Mouse (Mus musculus) frontal cortex, postnatal 14 days (tissue): ENCODE data around the gene Gm26741.
"Not testable (repeated sequence)": the region's sequence is repeated elsewhere in the genome, so short reads cannot be mapped to it uniquely, and the experiment has no call there.

Experiments
- DNase-seq, 2 experiments: peaks; one replicate each; pipeline ENCODE4 v3.0.0; 2022; ENCODE audit warnings: low spot score in 2 of 2

Gm26741 gene

GRCm38 (mm10) chr10:52358467-52358866 lies at the start of gene Gm26741:
Gene Gm26741, plus strand, starts transcription at chr10:52358767.
- no peak for DNase-seq

- DNase-seq = no peak
Measured at GRCm38 (mm10) chr10:52309196-52309595, 49.4 kb upstream of the Gm26741 start.

- DNase-seq = no peak
Measured at GRCm38 (mm10) chr10:52319506-52320286, 38.9 kb upstream of the Gm26741 start.

GRCm38 (mm10) chr10:52321918-52322317 lies 36.6 kb upstream of the Gm26741 start:
- DNase-seq = no peak

GRCm38 (mm10) chr10:52331007-52331406 lies 27.6 kb upstream of the Gm26741 start:
- peak in 1 of 2 experiments; percentile 42 for DNase-seq

GRCm38 (mm10) chr10:52343324-52343723 lies 15.2 kb upstream of the Gm26741 start:
- not testable (repeated sequence) for DNase-seq

GRCm38 (mm10) chr10:52353184-52353583 lies 5.4 kb upstream of the Gm26741 start:
- no peak for DNase-seq

GRCm38 (mm10) chr10:52360241-52360735 lies 1.7 kb downstream of the Gm26741 start:
- no peak for DNase-seq

- no peak for DNase-seq
Measured at GRCm38 (mm10) chr10:52360862-52361609, 2.5 kb downstream of the Gm26741 start.

- no peak for DNase-seq
Measured at GRCm38 (mm10) chr10:52368376-52368775, 9.8 kb downstream of the Gm26741 start.

- DNase-seq = no peak
Measured at GRCm38 (mm10) chr10:52373834-52374233, 15.3 kb downstream of the Gm26741 start.

GRCm38 (mm10) chr10:52374651-52375050 lies 16.1 kb downstream of the Gm26741 start:
- DNase-seq = no peak

GRCm38 (mm10) chr10:52376422-52376821 lies 17.9 kb downstream of the Gm26741 start:
- DNase-seq = no peak

- no peak for DNase-seq
Measured at GRCm38 (mm10) chr10:52377813-52378212, 19.2 kb downstream of the Gm26741 start.

GRCm38 (mm10) chr10:52381321-52381801 lies 22.8 kb downstream of the Gm26741 start:
- DNase-seq = peak in 1 of 2 experiments; percentile 44

- peak; percentile 95 to 97 for DNase-seq
Measured at GRCm38 (mm10) chr10:52381845-52382591, 23.5 kb downstream of the Gm26741 start, which contains the start of gene Gopc. Gene Gopc, minus strand, starts transcription at chr10:52382124.

- DNase-seq = no peak
Measured at GRCm38 (mm10) chr10:52383022-52383421, 24.5 kb downstream of the Gm26741 start.

GRCm38 (mm10) chr10:52383522-52383921 lies 25.0 kb downstream of the Gm26741 start:
- no peak for DNase-seq

- peak in 1 of 2 experiments; percentile 30 for DNase-seq
Measured at GRCm38 (mm10) chr10:52384823-52385610, 26.4 kb downstream of the Gm26741 start.

- DNase-seq = no peak
Measured at GRCm38 (mm10) chr10:52387192-52387591, 28.6 kb downstream of the Gm26741 start.

GRCm38 (mm10) chr10:52388922-52389430 lies 30.4 kb downstream of the Gm26741 start, which contains the start of gene Nepn:
Gene Nepn, plus strand, starts transcription at chr10:52388972.
- no peak for DNase-seq
